Mouse (Mus musculus) embryonic facial prominence, embryonic 14.5 days (tissue): Measurements from ENCODE around the gene Kcp. TPM values are rescaled to one million over a fixed set of nuclear protein-coding genes. Genes with fewer than 3 reads are reported as not detected.

Experiments used
- ATAC-seq: fragments of 200-750 bp; cut with Nextera tagmentation; 2 replicates; pipeline ENCODE4 v1.8.0; 2017; ENCODE audit warnings: low read depth, moderate number of reproducible peaks, moderate TSS enrichment
- DNase-seq: peaks from one replicate; pipeline ENCODE4 v3.0.0-alpha.2; 2015; ENCODE audit warnings: low spot score
- H3K27ac ChIP-seq: fragments of 300-500 bp; sonication (generic); replicated peaks from 2 replicates; pipeline ENCODE4 v1.5.1; 2014; ENCODE audit warnings: low read depth, mild to moderate bottlenecking, low read length, moderate library complexity
- H3K27me3 ChIP-seq: fragments of 300-500 bp; sonication (generic); replicated peaks from 2 replicates; pipeline ENCODE4 v1.6.1; 2014; ENCODE audit warnings: low read length; ENCODE audit not compliant: control insufficient read depth, insufficient read depth
- H3K36me3 ChIP-seq: fragments of 300-500 bp; sonication (generic); 2 replicates; pipeline ENCODE4 v1.6.1; 2014; ENCODE audit warnings: low read length, mixed read lengths; ENCODE audit not compliant: control insufficient read depth, insufficient read depth
- H3K4me1 ChIP-seq: fragments of 300-500 bp; sonication (generic); 2 replicates; pipeline ENCODE4 v1.6.1; 2014; ENCODE audit warnings: antibody characterized with exemption, low read length; ENCODE audit not compliant: control insufficient read depth, insufficient read depth
- H3K4me2 ChIP-seq: fragments of 300-500 bp; sonication (generic); 2 replicates; pipeline ENCODE4 v1.6.1; 2014; ENCODE audit warnings: low read depth, mild to moderate bottlenecking, low read length, moderate library complexity, mixed read lengths
- H3K4me3 ChIP-seq: fragments of 300-500 bp; sonication (generic); 2 replicates; pipeline ENCODE4 v1.5.1; 2014; ENCODE audit warnings: low read depth, mild to moderate bottlenecking, low read length
- H3K9ac ChIP-seq: fragments of 300-500 bp; sonication (generic); 2 replicates; pipeline ENCODE4 v1.6.1; 2014; ENCODE audit warnings: low read depth, mild to moderate bottlenecking, low read length, moderate library complexity, mixed read lengths
- H3K9me3 ChIP-seq: fragments of 300-500 bp; sonication (generic); 2 replicates; pipeline ENCODE4 v1.6.1; 2016; ENCODE audit warnings: low read length; ENCODE audit not compliant: control insufficient read depth
- WGBS: fragments of 180-500 bp; shearing (Covaris S2); extraction: QIAGEN DNeasy Blood & Tissue Kit; methylation state at CpG from one replicate; pipeline ENCODE4 v1.1.7; 2014; 5-methylcytosine and 5-hydroxymethylcytosine counted together
- polyA plus RNA-seq: library from polyadenylated mRNA; unstranded; fragments of >200 nt; fragmentation: Nextera tagmentation; extraction: Ambion mirVana; gene quantifications from 2 replicates; pipeline ENCODE4 v1.2.1, GENCODE M21; 2014

The Kcp gene
- polyA plus RNA-seq, 1 experiment from 2014 or later = 18.5 TPM

DNA sequence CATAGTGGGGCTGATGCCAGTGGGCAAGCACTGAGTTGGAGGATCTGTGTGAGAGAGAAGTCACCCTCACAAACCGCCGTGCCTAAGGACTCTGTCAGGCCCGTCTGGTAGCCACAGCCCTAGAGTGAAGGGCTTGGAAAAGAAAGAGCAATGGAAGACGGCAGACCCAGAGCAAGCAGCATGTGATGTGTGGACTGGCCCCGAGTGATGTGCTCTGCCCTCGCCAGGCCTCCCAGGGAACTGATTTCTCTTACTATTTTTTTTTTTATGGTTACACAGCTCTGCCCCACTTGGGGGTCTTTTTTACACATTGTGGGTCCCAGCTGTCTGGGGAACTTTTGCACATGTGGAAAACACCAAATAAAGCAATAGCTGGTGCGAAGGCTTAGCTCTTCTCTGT is 46.2 kb downstream of the Kcp start:
- Histone ChIP-seq H3K9me3 (no peaks in the 10 kb centered on the region), H3K27ac (no peak overlapping the region), H3K4me3 (no peak overlapping the region), H3K27me3 (no peaks in the 10 kb centered on the region), H3K4me1 (no peaks in the 10 kb centered on the region), H3K9ac (no peak overlapping the region), H3K36me3 (peaks cover 41% of the 10 kb centered on the region), H3K4me2 (no peak overlapping the region)
- WGBS = 54% methylated on average over 7 of the region's 7 CpGs
- ATAC-seq (no peak), DNase-seq (no peak)

DNA sequence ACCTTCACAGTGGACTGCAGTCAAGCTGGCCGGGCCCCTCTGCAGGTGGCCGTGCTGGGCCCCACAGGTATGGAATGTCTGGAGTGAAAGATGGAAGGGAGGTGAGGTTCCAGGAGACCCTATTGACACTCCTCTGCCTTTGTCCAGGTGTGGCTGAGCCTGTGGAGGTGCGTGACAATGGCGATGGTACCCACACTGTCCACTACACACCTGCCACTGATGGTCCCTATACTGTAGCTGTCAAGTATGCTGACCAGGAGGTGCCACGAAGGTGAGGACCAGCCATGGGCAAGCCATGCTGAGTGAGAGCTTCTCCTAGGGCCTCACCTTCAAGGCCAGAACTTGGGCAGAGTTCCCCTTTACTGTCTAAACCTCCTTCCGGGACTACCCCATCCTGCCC is 57.1 kb downstream of the Kcp start:
- Histone ChIP-seq H3K9me3 (no peaks in the 10 kb centered on the region), H3K4me3 (no peak overlapping the region), H3K27me3 (no peaks in the 10 kb centered on the region), H3K4me2 (no peak overlapping the region), H3K36me3 (peaks cover 89% of the 10 kb centered on the region), H3K9ac (no peak overlapping the region), H3K27ac (no peak overlapping the region), H3K4me1 (no peaks in the 10 kb centered on the region)
- no peak for ATAC-seq
- no peak for DNase-seq
- WGBS = 92% methylated on average over 4 of the region's 6 CpGs

DNA sequence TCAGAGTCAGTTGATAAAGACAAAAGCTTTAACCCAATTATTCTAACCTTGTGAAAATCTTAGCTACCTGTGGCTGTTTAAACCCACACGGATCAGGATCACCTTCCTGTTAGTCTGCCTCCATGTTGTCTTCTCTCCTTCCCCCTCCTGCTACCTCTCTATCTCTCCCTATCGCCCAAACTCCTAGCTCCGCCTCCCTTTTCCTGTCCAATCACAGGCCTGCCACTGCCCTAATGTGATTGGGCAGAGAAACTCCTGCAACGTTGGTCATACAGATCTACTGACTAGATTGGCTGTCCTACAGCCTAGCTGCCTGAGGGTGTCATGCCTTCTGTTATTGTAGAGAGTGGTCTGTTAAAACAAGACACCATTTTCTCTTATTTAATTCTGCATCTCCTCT is 57.9 kb downstream of the Kcp start:
- 33% methylated on average over 4 of the region's 4 CpGs for WGBS
- no peak overlapping the region for H3K27ac ChIP-seq
- H3K9ac ChIP-seq = no peak overlapping the region
- no peak for DNase-seq
- H3K4me2 ChIP-seq = no peak overlapping the region
- no peaks in the 10 kb centered on the region for H3K27me3 ChIP-seq
- H3K36me3 ChIP-seq = peaks cover 89% of the 10 kb centered on the region
- no peak overlapping the region for H3K4me3 ChIP-seq
- no peaks in the 10 kb centered on the region for H3K4me1 ChIP-seq
- no peak for ATAC-seq
- no peaks in the 10 kb centered on the region for H3K9me3 ChIP-seq

- H3K36me3 ChIP-seq = peaks cover 92% of the 10 kb centered on the region
Observed at GRCm38 (mm10) chr6:29445354-29445753, 62.4 kb downstream of the Kcp start.

DNA sequence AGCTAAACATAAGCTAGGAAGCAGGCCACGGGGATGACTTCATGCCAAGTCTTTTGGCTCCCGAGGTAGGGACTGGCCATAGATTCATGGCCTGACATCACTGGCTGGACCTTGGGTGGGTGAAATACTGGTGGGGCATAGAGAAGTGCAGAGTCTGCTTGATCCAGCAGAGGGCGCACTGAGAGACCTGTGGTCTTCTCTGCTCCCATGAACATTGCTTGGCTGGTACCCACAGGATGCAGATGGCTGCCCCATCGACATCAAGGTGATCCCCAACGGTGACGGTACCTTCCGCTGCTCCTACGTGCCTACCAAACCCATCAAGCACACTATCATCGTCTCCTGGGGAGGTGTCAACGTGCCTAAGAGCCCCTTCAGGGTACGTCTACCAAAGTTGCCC is 63.0 kb downstream of the Kcp start:
- no peak overlapping the region for H3K9ac ChIP-seq
- no peak overlapping the region for H3K4me2 ChIP-seq
- ATAC-seq (no peak), DNase-seq (no peak)
- H3K4me1 ChIP-seq = no peaks in the 10 kb centered on the region
- no peaks in the 10 kb centered on the region for H3K9me3 ChIP-seq
- no peak overlapping the region for H3K27ac ChIP-seq
- peaks cover 94% of the 10 kb centered on the region for H3K36me3 ChIP-seq
- no peaks in the 10 kb centered on the region for H3K27me3 ChIP-seq
- WGBS = 77% methylated on average over 11 of the region's 11 CpGs
- H3K4me3 ChIP-seq = no peak overlapping the region

More at GRCm38 (mm10) chr6:29445354-29445753, 62.4 kb downstream of the Kcp start:
- Histone ChIP-seq H3K27me3 (no peaks in the 10 kb centered on the region), H3K4me1 (no peaks in the 10 kb centered on the region), H3K9me3 (no peaks in the 10 kb centered on the region), H3K4me3 (no peak overlapping the region), H3K27ac (no peak overlapping the region), H3K4me2 (no peak overlapping the region), H3K9ac (no peak overlapping the region)
- 96% methylated on average over 6 of the region's 7 CpGs for WGBS
- no peak for DNase-seq
- no peak for ATAC-seq

DNA sequence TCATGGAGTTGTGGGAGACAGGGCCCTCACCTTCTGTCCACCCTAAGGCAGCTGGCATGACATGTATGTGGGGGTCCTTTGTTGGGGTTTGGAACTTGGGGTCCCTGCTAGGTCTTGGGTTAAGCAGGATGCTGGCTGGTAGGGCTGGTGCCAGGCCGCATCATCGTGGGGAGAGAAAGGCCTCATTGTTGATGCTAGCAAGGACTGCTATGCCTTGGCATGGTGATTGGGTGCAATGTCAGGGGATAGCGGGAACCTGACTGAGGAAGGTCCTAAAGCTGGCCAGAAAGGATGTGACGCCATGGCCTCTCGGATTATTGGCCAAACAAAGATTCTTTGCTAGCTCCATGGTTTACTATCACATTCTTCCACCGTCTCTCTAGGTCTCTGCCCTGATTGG is 68.0 kb downstream of the Kcp start:
- Histone ChIP-seq H3K9ac (no peak overlapping the region), H3K36me3 (peaks cover 63% of the 10 kb centered on the region), H3K27ac (no peak overlapping the region), H3K4me3 (no peak overlapping the region), H3K9me3 (no peaks in the 10 kb centered on the region), H3K27me3 (no peaks in the 10 kb centered on the region), H3K4me2 (no peak overlapping the region), H3K4me1 (peaks cover 11% of the 10 kb centered on the region)
- ATAC-seq (no peak), DNase-seq (no peak)
- 86% methylated on average over 6 of the region's 6 CpGs for WGBS

DNA sequence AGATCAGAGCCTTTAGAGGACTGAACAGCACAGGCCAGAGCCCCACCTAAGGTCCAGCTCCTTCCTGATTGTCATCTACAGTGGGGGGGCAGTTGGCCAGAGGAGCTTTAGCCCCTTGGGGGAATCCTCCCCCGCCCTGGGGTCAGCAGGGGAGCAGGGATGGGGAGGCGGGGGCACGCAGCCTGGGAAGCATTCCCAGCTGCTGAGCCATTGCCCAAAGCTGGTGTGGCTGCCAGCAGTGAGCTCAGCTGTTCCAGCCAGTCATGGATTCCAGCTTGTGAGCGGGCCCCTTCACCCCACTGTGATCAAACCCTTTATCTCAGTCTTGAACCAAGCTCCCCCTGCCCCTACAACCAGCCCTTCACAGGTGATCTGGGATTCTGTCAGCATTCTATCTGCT is 68.5 kb downstream of the Kcp start:
- Histone ChIP-seq H3K27ac (no peak overlapping the region), H3K4me1 (peaks cover 13% of the 10 kb centered on the region), H3K9me3 (no peaks in the 10 kb centered on the region), H3K36me3 (peaks cover 58% of the 10 kb centered on the region), H3K4me2 (no peak overlapping the region), H3K27me3 (0 out of 2 replicates have a peak, but pooled peaks cover 4% of the 10 kb centered on the region), H3K4me3 (no peak overlapping the region), H3K9ac (no peak overlapping the region)
- peak; percentile 68 for DNase-seq
- 86% methylated on average over 2 of the region's 4 CpGs for WGBS
- no peak for ATAC-seq

GRCm38 (mm10) chr6:29436461-29436934 is 71.3 kb downstream of the Kcp start:
- ATAC-seq = peak; percentile 28

GRCm38 (mm10) chr6:29435940-29436451 is 71.8 kb downstream of the Kcp start:
- H3K4me2 ChIP-seq = peak overlapping the region; percentile 84
- H3K4me1 ChIP-seq = peaks cover 34% of the 10 kb centered on the region
- peak overlapping the region; percentile 71 for H3K4me3 ChIP-seq
- no peaks in the 10 kb centered on the region for H3K9me3 ChIP-seq
- peaks cover 14% of the 10 kb centered on the region for H3K27me3 ChIP-seq
- 4% methylated on average over 5 of the region's 6 CpGs for WGBS
- ATAC-seq = peak; percentile 70
- peak overlapping the region; percentile 91 for H3K27ac ChIP-seq
- H3K9ac ChIP-seq = peak overlapping the region; percentile 83
- peak; percentile 94 for DNase-seq
- peaks cover 26% of the 10 kb centered on the region for H3K36me3 ChIP-seq

More at GRCm38 (mm10) chr6:29436461-29436934, 71.3 kb downstream of the Kcp start:
- Histone ChIP-seq H3K27ac (peak overlapping the region; percentile 91), H3K4me3 (peak overlapping the region; percentile 71), H3K9ac (peak overlapping the region; percentile 83), H3K4me1 (peaks cover 31% of the 10 kb centered on the region), H3K36me3 (peaks cover 31% of the 10 kb centered on the region), H3K4me2 (peak overlapping the region; percentile 84), H3K27me3 (peaks cover 14% of the 10 kb centered on the region), H3K9me3 (no peaks in the 10 kb centered on the region)
- 6% methylated on average over 11 of the region's 11 CpGs for WGBS
- DNase-seq = peak; percentile 81
